Mouse (Mus musculus) hindbrain, embryonic 15.5 days (tissue): Measurements from ENCODE around the gene Gabpb2. TPM values are rescaled to one million over a fixed set of nuclear protein-coding genes. Genes with fewer than 3 reads are reported as not detected.

Experiments
- ATAC-seq: fragments of 200-750 bp; cut with Nextera tagmentation; 2 replicates; pipeline ENCODE4 v1.8.0; 2017; ENCODE audit warnings: low read depth, moderate number of reproducible peaks, moderate TSS enrichment; ENCODE audit not compliant: low FRiP score
- H3K27ac ChIP-seq: fragments of 300-500 bp; sonication (generic); replicated peaks from 2 replicates; pipeline ENCODE4 v1.5.1; 2015; ENCODE audit warnings: mild to moderate bottlenecking, inconsistent platforms
- H3K27me3 ChIP-seq: fragments of 300-500 bp; sonication (generic); 2 replicates; pipeline ENCODE4 v1.6.1; 2015; ENCODE audit warnings: control low read depth, inconsistent platforms
- H3K36me3 ChIP-seq: fragments of 300-500 bp; sonication (generic); 2 replicates; pipeline ENCODE4 v1.6.1; 2015; ENCODE audit warnings: control low read depth, inconsistent platforms
- H3K4me1 ChIP-seq: fragments of 300-500 bp; sonication (generic); replicated peaks from 2 replicates; pipeline ENCODE4 v1.6.1; 2015; ENCODE audit warnings: control low read depth, inconsistent platforms
- H3K4me2 ChIP-seq: fragments of 300-500 bp; sonication (generic); 2 replicates; pipeline ENCODE4 v1.6.1; 2015; ENCODE audit warnings: moderate library complexity, mild to moderate bottlenecking, inconsistent platforms
- H3K4me3 ChIP-seq: fragments of 300-500 bp; sonication (generic); 2 replicates; pipeline ENCODE4 v1.5.1; 2015; ENCODE audit warnings: mild to moderate bottlenecking, inconsistent platforms
- H3K9ac ChIP-seq: fragments of 300-500 bp; sonication (generic); 2 replicates; pipeline ENCODE4 v1.6.1; 2015; ENCODE audit warnings: inconsistent platforms
- H3K9me3 ChIP-seq: fragments of 300-500 bp; sonication (generic); 2 replicates; pipeline ENCODE4 v1.6.1; 2016; ENCODE audit warnings: control low read depth, inconsistent platforms
- WGBS: fragments of 180-500 bp; shearing (Covaris S2); methylation state at CpG from one replicate; pipeline ENCODE4 v1.1.7; 2015; 5-methylcytosine and 5-hydroxymethylcytosine counted together
- polyA plus RNA-seq: library from polyadenylated mRNA; unstranded; fragments of >200 nt; fragmentation: Nextera tagmentation; extraction: Ambion mirVana; gene quantifications from 2 replicates; pipeline ENCODE4 v1.2.1, GENCODE M21; 2015

Gene Gabpb2
- 3.4 and 3.6 TPM in 2 replicates for polyA plus RNA-seq

DNA sequence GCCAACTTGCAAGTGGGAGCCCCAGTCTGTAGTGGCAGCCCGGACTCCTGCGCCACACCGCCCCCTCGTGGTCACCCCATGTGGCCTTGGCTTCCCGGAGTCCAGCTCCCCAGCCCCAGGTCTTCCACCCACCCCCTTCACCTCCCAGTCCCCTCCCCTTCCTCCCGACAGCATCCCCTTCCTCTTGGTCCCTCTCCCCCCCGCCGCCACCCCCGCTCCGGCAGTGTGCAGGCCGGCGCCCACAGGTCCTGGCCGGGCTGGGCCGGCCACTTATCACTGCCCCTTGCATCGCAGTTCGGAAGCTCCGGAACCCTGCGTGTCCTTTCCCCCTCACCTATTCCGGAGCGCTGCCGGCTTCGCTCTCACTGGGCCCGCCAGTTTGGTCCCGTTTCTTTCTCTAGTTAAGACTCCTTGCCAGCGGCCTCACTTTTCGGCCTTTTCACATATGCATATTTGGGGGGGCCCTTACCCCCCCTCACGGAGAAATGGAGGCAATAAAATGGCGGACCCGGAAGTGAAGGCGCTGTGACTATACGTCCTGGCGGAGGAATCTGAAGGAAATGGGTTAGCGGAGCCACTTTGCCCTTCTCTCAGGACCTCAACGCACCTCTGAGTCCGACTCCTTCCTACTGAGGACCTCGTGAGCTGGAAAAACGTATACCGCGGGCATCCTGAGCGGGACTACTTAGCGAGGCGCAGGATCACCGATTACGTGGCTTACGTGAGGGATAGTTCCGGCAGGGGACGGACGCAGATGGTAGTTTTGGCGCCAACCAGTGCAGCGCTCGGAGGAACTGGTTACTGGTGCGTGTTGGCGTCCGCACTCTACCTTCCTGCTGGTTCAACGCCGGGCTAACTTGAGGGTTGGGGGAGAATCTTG lies at the start of gene Gabpb2:
Gene Gabpb2 (minus strand): TSS at position 662 of the 880 bp plus-strand sequence.
- H3K9me3 ChIP-seq, result no peaks in the 10 kb centered on the region
- no peaks in the 10 kb centered on the region for H3K27me3 ChIP-seq
- peak within 1 kb of the TSS; percentile 89 for H3K9ac ChIP-seq
- H3K27ac ChIP-seq, result peak within 1 kb of the TSS; percentile 97
- peak within 1 kb of the TSS; percentile 72 for H3K4me2 ChIP-seq
- peaks cover 27% of the 10 kb centered on the region for H3K36me3 ChIP-seq
- WGBS, result under 1% methylated on average over 52 of the region's 56 CpGs
- peak within 1 kb of the TSS; percentile 84 for H3K4me3 ChIP-seq
- ATAC-seq, result peak; percentile 88
- peaks cover 21% of the 10 kb centered on the region for H3K4me1 ChIP-seq

DNA sequence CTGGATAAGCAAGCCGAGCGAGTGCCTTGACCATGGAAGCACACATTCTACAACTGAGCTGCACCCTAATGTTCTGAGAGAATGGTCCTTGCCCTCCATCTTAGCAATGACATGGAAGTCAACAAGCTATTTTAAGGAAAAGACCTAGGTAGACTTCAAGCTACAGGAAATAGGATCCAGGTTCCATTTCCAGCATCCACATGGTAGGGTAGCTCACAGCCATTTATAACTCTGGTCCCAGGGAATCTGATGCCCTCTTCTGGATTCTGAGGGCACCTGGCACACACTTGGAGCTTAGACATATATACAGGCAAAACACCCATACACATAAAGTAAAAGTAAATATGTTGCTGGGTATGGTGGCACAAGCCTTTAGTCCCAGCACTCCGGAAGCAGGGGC lies 48.3 kb upstream of the Gabpb2 start:
- no peaks in the 10 kb centered on the region for H3K9me3 ChIP-seq
- ATAC-seq, result no peak
- H3K36me3 ChIP-seq, result peaks cover 62% of the 10 kb centered on the region
- 100% methylated on average over 3 of the region's 3 CpGs for WGBS
- H3K27ac ChIP-seq, result no peak overlapping the region
- H3K9ac ChIP-seq, result no peak overlapping the region
- no peaks in the 10 kb centered on the region for H3K27me3 ChIP-seq
- H3K4me3 ChIP-seq, result no peak overlapping the region
- no peaks in the 10 kb centered on the region for H3K4me1 ChIP-seq
- no peak overlapping the region for H3K4me2 ChIP-seq

- no peak for ATAC-seq
- H3K9me3 ChIP-seq, result no peaks in the 10 kb centered on the region
- no peak overlapping the region for H3K4me3 ChIP-seq
- no peaks in the 10 kb centered on the region for H3K4me1 ChIP-seq
- no peak overlapping the region for H3K9ac ChIP-seq
- H3K4me2 ChIP-seq, result no peak overlapping the region
- H3K27ac ChIP-seq, result no peak overlapping the region
- H3K36me3 ChIP-seq, result peaks cover 71% of the 10 kb centered on the region
- 76% methylated on average over 1 of the region's 1 CpGs for WGBS
- no peaks in the 10 kb centered on the region for H3K27me3 ChIP-seq
Measured at GRCm38 (mm10) chr3:95264724-95265123, 47.0 kb upstream of the Gabpb2 start.

DNA sequence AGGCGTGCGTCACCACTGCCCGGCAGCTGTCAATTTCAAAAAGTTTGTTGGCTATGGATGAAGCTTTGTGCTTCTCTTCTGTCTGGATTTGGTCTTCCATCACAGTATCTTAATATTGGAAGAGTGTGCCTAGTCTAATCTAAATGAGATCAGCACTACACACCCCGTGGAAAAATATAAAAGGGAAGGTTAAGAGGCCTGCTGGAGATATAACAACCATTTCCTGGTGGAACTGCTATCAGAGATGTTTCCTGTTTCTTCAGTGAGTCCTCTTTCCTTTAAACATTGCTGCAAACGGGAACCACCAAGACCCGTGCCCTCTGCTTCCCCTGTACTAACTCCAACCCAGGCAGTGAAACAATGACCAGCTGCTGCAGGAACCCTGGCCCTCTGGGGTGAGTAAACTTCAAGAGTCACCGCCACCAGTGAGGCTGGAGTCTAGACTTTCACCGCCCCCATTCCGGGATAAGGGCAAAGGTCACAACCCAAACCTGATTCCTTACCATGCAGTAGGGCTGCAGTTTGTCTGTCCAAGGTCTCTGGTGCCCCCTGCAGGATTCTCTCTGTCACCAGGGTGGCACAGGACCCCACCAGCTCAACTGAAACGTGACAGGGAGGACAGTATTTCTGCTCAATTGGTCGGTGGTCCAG lies 45.5 kb upstream of the Gabpb2 start:
- Histone ChIP-seq H3K27ac (no peak overlapping the region), H3K27me3 (no peaks in the 10 kb centered on the region), H3K9ac (no peak overlapping the region), H3K36me3 (peaks cover 76% of the 10 kb centered on the region), H3K4me1 (no peaks in the 10 kb centered on the region), H3K4me3 (no peak overlapping the region), H3K4me2 (no peak overlapping the region), H3K9me3 (no peaks in the 10 kb centered on the region)
- no peak for ATAC-seq
- 50% methylated on average over 11 of the region's 11 CpGs for WGBS

- 96% methylated on average over 4 of the region's 4 CpGs for WGBS
- Histone ChIP-seq H3K9ac (no peak overlapping the region), H3K27ac (no peak overlapping the region), H3K4me3 (no peak overlapping the region), H3K4me2 (no peak overlapping the region), H3K4me1 (no peaks in the 10 kb centered on the region), H3K27me3 (no peaks in the 10 kb centered on the region), H3K9me3 (no peaks in the 10 kb centered on the region), H3K36me3 (peaks cover 73% of the 10 kb centered on the region)
- no peak for ATAC-seq
Measured at GRCm38 (mm10) chr3:95261975-95262374, 44.3 kb upstream of the Gabpb2 start.

DNA sequence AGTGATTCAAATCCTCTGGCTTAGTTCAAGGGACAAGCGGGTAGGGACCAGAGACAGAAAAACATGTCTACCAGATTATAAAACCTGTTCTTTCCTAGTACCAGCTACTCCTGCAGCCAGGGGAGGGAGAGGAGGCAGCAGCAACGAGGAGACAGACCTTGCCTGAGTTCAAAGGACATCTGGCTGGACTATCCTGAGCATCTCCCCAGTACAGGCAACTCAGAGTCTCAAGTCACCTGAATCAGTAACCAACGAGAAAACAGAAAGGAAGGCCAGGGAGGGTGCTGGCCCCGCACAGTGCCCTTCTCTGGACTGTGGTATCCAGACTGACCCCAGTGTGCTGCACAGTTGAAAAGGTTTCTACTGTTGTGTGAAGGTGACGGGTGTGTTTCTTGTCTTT lies 39.2 kb upstream of the Gabpb2 start:
- Histone ChIP-seq H3K4me2 (no peak overlapping the region), H3K9ac (no peak overlapping the region), H3K27ac (no peak overlapping the region), H3K4me1 (no peaks in the 10 kb centered on the region), H3K27me3 (no peaks in the 10 kb centered on the region), H3K4me3 (no peak overlapping the region), H3K9me3 (no peaks in the 10 kb centered on the region), H3K36me3 (peaks cover 70% of the 10 kb centered on the region)
- ATAC-seq, result no peak
- WGBS, result 90% methylated on average over 5 of the region's 5 CpGs

DNA sequence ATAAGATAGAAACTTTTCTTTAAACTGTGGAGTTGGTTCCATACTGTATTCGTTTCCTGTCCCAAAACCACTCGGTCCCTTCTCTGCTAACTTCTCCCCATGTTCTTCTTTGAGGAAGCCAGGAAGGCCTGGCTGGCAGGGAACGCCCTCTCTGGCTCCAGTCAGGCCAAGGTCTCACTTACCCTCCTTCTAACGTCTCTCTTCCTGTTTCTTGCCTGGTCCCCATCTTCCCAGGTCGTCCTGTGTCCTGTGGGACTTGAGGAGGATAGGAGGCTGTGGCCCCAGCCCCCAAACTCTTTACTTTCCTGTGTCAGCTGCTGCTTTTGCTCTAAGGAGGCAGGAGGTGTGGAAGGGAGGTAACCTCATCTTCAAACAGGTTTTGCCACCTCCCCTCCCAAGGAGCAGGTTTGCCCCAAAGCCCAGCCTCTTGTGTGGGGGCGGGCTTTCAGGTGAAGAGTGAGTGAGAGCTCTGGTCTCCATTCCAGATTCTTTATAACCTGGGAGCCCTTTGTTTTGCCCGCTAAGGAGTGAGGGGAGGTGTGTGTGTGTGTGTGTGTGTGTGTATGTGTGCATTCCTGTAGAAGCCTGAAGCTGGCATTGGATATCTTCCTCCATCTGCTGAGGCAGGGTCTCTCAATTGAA lies 33.2 kb upstream of the Gabpb2 start, which contains the start of gene Bnipl:
Gene Bnipl (minus strand): TSS at position 411 of the 642 bp plus-strand sequence.
- no peak within 1 kb of the TSS for H3K4me2 ChIP-seq
- no peak within 1 kb of the TSS for H3K4me3 ChIP-seq
- 54% methylated on average over 7 of the region's 7 CpGs for WGBS
- no peaks in the 10 kb centered on the region for H3K9me3 ChIP-seq
- no peaks in the 10 kb centered on the region for H3K4me1 ChIP-seq
- H3K9ac ChIP-seq, result no peak within 1 kb of the TSS
- peaks cover 22% of the 10 kb centered on the region for H3K36me3 ChIP-seq
- H3K27me3 ChIP-seq, result no peaks in the 10 kb centered on the region
- ATAC-seq, result no peak
- no peak within 1 kb of the TSS for H3K27ac ChIP-seq

GRCm38 (mm10) chr3:95250361-95250760 lies 32.6 kb upstream of the Gabpb2 start:
- Histone ChIP-seq H3K9ac (no peak overlapping the region), H3K9me3 (no peaks in the 10 kb centered on the region), H3K4me1 (no peaks in the 10 kb centered on the region), H3K27me3 (no peaks in the 10 kb centered on the region), H3K4me3 (no peak overlapping the region), H3K36me3 (peaks cover 19% of the 10 kb centered on the region), H3K4me2 (no peak overlapping the region), H3K27ac (no peak overlapping the region)
- 77% methylated on average over 5 of the region's 5 CpGs for WGBS
- no peak for ATAC-seq

DNA sequence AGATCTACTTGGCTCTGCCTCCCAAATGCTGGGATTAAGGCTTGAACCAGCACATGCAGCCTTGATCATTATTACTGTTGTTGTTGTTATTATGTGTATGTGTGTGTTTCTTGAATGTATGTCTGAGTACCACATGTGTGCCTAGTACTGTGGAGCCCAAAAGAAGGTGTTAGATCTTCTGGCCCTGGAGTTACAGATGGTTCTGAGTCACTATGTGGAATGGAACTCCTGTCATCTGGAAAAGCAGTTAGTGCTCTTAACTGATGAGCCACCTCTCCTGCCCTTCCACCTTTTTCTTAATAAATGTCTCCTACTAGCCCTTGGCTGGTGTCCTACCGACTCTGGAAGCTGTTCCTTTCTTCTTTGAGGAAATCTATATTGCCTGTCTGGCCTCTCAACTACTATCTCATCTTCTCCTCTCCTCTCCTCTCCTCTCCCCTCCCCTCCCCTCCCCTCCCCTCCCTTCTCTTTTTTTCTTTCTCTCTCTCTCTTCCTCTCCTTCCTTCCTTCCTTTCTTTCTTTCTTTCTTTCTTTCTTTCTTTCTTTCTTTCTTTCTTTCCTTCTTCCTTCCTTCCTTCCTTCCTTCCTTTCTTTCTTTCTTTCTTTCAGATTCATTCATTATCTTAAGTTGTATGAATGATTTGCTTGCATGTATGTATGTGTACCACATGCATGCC lies 30.1 kb upstream of the Gabpb2 start:
- 71% methylated on average over 1 of the region's 1 CpGs for WGBS
- Histone ChIP-seq H3K4me1 (no peaks in the 10 kb centered on the region), H3K27ac (no peak overlapping the region), H3K9me3 (no peaks in the 10 kb centered on the region), H3K36me3 (no peaks in the 10 kb centered on the region), H3K4me2 (no peak overlapping the region), H3K9ac (no peak overlapping the region), H3K27me3 (no peaks in the 10 kb centered on the region), H3K4me3 (no peak overlapping the region)
- no peak for ATAC-seq

DNA sequence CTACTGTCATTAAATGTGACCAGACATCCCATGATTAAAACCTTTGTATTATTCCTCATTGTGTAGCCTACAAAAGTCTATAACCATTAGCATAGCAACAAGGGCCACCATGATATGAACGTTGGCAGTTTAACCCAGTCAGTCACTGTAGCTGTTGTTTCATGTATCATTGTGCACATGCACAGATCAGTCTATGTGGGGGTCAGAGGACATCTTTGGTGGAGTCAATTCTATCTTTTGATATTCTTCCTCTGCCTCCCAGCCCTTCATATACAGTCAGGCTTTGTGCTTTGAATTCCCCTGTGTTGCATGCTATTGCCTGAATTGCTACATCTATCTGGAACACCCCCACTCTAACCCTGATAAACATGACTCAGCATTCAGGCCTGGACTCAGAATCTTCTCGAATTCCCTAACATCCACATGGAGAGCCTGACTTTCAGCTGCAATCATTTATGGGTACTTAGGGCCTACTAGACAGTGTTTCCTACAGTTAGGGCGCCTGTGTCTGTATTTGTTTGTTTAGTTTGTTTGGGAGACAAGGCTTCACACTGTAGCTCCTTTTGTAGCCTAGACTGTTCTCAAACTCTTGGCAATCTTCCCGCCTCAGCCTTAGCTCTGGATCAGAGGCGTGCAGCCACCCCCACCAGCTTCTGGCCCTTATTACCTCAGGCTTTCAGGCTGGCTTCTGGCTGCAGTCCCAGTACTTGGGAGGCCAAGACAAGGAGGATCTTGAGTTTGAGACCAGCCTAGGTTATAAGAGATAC lies 28.9 kb upstream of the Gabpb2 start:
- H3K4me1 ChIP-seq, result no peaks in the 10 kb centered on the region
- H3K36me3 ChIP-seq, result no peaks in the 10 kb centered on the region; the same call in 1 of the 2 replicates
- H3K27me3 ChIP-seq, result no peaks in the 10 kb centered on the region
- H3K9ac ChIP-seq, result no peak overlapping the region
- ATAC-seq, result peak; percentile 48; the same call in 1 of the 2 replicates
- 75% methylated on average over 5 of the region's 5 CpGs for WGBS
- no peak overlapping the region for H3K4me2 ChIP-seq
- no peak overlapping the region for H3K27ac ChIP-seq
- no peak overlapping the region for H3K4me3 ChIP-seq
- H3K9me3 ChIP-seq, result no peaks in the 10 kb centered on the region

DNA sequence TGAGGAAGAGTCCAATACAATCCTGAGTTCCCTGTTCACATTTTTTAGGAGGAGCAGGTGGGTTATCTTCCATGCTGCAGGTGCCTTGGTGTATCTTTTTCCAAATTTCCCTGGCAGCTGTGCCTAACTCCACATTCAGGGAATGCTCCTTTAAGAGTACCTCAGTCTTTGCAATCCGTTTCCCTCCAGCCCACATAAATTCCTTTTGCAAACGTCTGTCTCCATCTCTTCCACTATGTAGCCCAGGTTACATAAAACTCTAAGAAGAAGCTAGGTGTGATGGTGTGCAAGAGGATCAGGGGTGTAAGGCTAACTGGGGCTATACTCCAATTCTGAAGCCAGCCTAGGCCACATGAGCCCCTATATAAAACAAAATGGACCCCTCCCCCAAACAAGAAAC lies 25.4 kb upstream of the Gabpb2 start:
- Histone ChIP-seq H3K36me3 (no peaks in the 10 kb centered on the region; the same call in 1 of the 2 replicates), H3K4me3 (no peak overlapping the region), H3K4me2 (no peak overlapping the region), H3K9me3 (no peaks in the 10 kb centered on the region), H3K27me3 (no peaks in the 10 kb centered on the region), H3K4me1 (no peaks in the 10 kb centered on the region), H3K27ac (no peak overlapping the region), H3K9ac (no peak overlapping the region)
- ATAC-seq, result no peak
- 81% methylated on average over 2 of the region's 2 CpGs for WGBS
